Mouse (Mus musculus) lung, adult 2 months (tissue): Measurements from ENCODE around the gene Orai3.

Experiments used
- CTCF ChIP-seq: fragments of 200-500 bp; IDR thresholded peaks from 2 replicates; pipeline ENCODE4 v1.5.1; 2011; ENCODE audit warnings: mild to moderate bottlenecking, low read length, control low read depth; ENCODE audit not compliant: insufficient read depth
- POLR2A ChIP-seq: fragments of 200-500 bp; IDR thresholded peaks from 2 replicates; pipeline ENCODE4 v1.6.1; 2011; ENCODE audit warnings: low read depth, mild to moderate bottlenecking, control low read depth, low read length, borderline replicate concordance; ENCODE audit errors: extremely low read depth

GRCm38 (mm10) chr7:127772557-127772956, 2.9 kb downstream of the Orai3 start:
- TF ChIP-seq CTCF (no peak), POLR2A (no peak)
